In the genomic region with DNA sequence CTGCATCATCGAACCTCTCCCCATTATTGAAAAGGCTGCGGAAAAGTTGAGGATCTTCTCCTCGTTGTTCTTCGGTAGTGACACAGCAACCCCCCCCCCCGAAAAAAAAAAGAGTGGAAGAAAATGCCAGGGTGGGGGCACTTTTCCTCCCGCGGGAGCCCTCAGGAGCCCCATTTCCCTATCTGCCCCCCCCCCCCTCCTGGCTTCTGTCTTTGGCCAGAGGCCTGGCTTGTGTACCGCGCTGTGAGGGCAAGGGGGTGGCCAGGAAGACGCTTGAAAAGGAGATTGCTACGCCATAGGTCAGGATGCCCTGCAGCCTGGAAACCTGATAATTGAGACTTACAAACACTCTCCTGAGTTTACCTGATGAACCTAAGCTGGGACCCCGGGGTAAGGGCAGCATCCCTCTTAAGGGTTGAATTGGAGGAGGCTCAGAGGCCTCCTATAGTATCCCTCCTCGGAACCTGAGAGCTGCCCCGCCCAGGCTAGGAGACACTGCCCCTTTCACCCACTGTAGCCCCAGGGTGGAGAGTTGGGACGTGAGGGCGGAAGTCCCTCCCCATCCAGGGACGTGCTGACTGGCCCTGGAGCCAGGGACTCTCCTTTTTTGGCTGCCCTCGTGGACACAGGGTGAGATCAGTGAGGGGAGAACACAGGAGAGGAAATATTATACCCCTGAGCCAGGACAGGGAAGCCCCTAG, we compare ENCODE assay signal across 8 mouse cellular contexts. TPM values are rescaled to one million over a fixed set of nuclear protein-coding genes. Genes with fewer than 3 reads are reported as not detected.
A peak's percentile ranks its signal among the peaks of the same experiment; 100 is the strongest.
DNase-seq lines count a peak whose midpoint lies in the region; ATAC-seq and TF ChIP-seq lines count a peak whose summit lies in the region.

A gene (minus strand): TSS at position 417 of the 701 bp plus-strand sequence.

- peak within 1 kb of the TSS; percentile 87 for H3K9ac ChIP-seq in forebrain, postnatal 0 days

- no peaks in the 10 kb centered on the region for H3K9me3 ChIP-seq in forebrain, postnatal 0 days (ENCODE audit: low read length)
- H3K9me3 ChIP-seq in hindbrain, embryonic 10.5 days, result no peaks in the 10 kb centered on the region

- H3K27ac ChIP-seq in forebrain, postnatal 0 days (ENCODE audit: low read depth, low read length), result peak within 1 kb of the TSS; percentile 80
- H3K27ac ChIP-seq in hindbrain, embryonic 10.5 days, result peak within 1 kb of the TSS; percentile 99

- H3K4me1 ChIP-seq in forebrain, postnatal 0 days (ENCODE audit: insufficient read depth), result peaks cover 17% of the 10 kb centered on the region
- peaks cover 51% of the 10 kb centered on the region for H3K4me1 ChIP-seq in hindbrain, embryonic 10.5 days (replicated peaks)

- peak; percentile 21 for ATAC-seq in forebrain, postnatal 0 days

- peaks cover 37% of the 10 kb centered on the region for H3K36me3 ChIP-seq in forebrain, postnatal 0 days (ENCODE audit: insufficient read depth)
- H3K36me3 ChIP-seq in hindbrain, embryonic 10.5 days, result peaks cover 82% of the 10 kb centered on the region

- no peaks in the 10 kb centered on the region for H3K27me3 ChIP-seq in forebrain, postnatal 0 days (ENCODE audit: insufficient read depth, low read length)
- H3K27me3 ChIP-seq in hindbrain, embryonic 10.5 days (ENCODE audit: insufficient read depth, poor library complexity, severe bottlenecking), result no peaks in the 10 kb centered on the region

- peak; percentile 67 for DNase-seq in layer of hippocampus, adult 11-12 months (ENCODE audit: low spot score)
- no peak for DNase-seq in layer of hippocampus, adult 9-10 months (ENCODE audit: low spot score)
- DNase-seq in cerebellum, adult 18-20 months, result peak; percentile 81 to 90
- no peak for DNase-seq in forebrain, postnatal 0 days
- DNase-seq in hindbrain, embryonic 10.5 days (ENCODE audit: low spot score), result peak; percentile 80
- DNase-seq in layer of hippocampus, postnatal 14 days (ENCODE audit: low spot score in 2 of 2), result no peak
- peak; percentile 81 for DNase-seq in lung, postnatal 14 days
- peak; percentile 71 for DNase-seq in retina, postnatal 1 day

- TF ChIP-seq CTCF in forebrain, postnatal 0 days (IDR thresholded peaks at IDR 0.05; ENCODE audit: low read depth), result no peak

- peak within 1 kb of the TSS; percentile 72 for H3K4me3 ChIP-seq in forebrain, postnatal 0 days (ENCODE audit: low read depth, low read length)
- peak within 1 kb of the TSS; percentile 92 for H3K4me3 ChIP-seq in hindbrain, embryonic 10.5 days

- 3% methylated on average over 18 of the region's 18 CpGs for WGBS in forebrain, postnatal 0 days
- WGBS in hindbrain, embryonic 10.5 days, result under 1% methylated on average over 18 of the region's 18 CpGs

- H3K4me2 ChIP-seq in forebrain, postnatal 0 days (ENCODE audit: low read depth), result peak within 1 kb of the TSS; percentile 84

RNA-seq across cellular contexts. Expression of the gene that starts here (rescaled TPM):
- 2,022 and 2,511 TPM in 2 replicates for total RNA-seq in forebrain, postnatal 0 days (2014; rRNA removed)
- 1,543 and 1,551 TPM in 2 replicates for polyA plus RNA-seq in forebrain, postnatal 0 days (2015; fragmentation: Nextera tagmentation; extraction: Ambion mirVana)
- 2,613 and 2,865 TPM in 2 replicates for polyA plus RNA-seq in hindbrain, embryonic 10.5 days (2016; fragmentation: Nextera tagmentation; extraction: Ambion mirVana)
- total RNA-seq in layer of hippocampus, postnatal 14 days (2021), result 1,000 to 10,000 TPM; 2,098 to 2,176 TPM

Comparison
In these comparisons a context has a peak if more than half of its experiments do, and no peak if none do; other contexts are left out.
1. DNase-seq: peak in layer of hippocampus, adult 11-12 months (single experiment), cerebellum, adult 18-20 months (2 of 2), hindbrain, embryonic 10.5 days (single experiment), lung, postnatal 14 days (single experiment) and retina, postnatal 1 day (single experiment); none in layer of hippocampus, adult 9-10 months (single experiment), forebrain, postnatal 0 days (single experiment) and layer of hippocampus, postnatal 14 days (0 of 2).